Mouse (Mus musculus) heart, postnatal 4 days (tissue): ENCODE results near the gene Arhgef12. TPM values are rescaled to one million over a fixed set of nuclear protein-coding genes. Genes with fewer than 3 reads are reported as not detected.
A peak's percentile ranks its signal among the peaks of the same experiment; 100 is the strongest.

Experiments
- DNase-seq: peaks from one replicate; pipeline ENCODE4 v3.0.0; 2021
- total RNA-seq, 2 experiments: library from RNA; stranded (reverse); gene quantifications; 2 replicates each; pipeline ENCODE4 v1.2.3; 2021

Arhgef12 gene
- total RNA-seq, 2 experiments from 2014 or later: 139 to 150 TPM

DNA sequence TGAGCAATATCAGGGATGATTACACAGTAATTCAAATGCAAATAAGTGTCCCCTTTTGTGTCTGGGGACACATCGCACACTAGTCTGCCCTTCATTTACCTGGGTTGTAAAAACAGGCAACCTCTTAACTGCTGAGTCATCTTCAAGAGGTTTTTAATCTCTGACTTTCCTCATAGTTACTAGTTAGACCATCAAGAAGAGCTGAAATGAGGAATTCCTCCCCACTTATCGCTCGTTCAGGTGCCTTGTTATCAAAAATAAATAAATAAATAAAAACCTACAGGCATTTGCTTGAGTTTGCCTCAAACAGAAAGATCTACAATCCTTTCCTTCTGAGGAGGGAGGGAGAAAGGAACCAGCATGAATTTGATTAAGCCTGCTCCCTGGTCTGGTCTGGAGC lies 1.7 kb upstream of the Arhgef12 start:
- DNase-seq: no peak

DNA sequence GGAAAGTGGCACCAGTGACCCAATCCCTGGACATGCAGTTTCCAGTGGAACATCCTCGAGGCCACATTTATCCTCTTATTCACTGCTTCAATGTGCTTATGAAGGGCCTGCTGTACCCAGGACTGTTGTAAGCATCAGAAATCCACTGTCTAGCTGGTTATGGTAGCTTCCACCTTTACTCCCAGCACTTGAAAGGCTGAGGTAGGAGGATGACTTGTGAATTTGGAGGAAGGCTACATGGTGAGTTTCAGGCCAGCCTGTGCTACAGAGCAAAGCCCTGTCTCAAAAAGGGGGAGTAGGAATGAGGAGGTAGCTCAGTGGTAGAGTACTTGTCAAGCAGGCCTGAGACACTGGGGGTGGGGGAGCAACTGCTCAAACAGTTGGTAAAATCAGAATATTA lies 1.0 kb upstream of the Arhgef12 start:
- DNase-seq: no peak

DNA sequence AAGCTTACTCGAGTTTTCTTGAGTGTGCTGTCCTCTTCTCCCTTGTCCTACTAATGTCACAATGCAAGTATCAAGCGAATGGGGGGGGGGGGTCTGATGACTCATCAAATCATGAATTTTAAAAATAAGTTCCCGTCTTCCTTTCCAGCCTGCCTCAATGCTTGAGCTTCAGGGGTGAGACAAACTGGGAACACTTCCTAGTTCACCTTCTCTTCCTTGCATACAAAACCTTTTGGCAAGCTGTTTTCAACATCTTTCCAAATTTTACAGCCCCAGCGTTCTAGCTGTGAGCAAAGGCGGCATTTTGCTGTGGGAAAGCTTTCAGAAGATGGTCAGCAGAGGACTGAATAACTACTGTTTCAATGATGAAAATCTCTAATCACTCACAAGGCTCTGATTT lies 516 bp upstream of the Arhgef12 start:
- DNase-seq: no peak

DNA sequence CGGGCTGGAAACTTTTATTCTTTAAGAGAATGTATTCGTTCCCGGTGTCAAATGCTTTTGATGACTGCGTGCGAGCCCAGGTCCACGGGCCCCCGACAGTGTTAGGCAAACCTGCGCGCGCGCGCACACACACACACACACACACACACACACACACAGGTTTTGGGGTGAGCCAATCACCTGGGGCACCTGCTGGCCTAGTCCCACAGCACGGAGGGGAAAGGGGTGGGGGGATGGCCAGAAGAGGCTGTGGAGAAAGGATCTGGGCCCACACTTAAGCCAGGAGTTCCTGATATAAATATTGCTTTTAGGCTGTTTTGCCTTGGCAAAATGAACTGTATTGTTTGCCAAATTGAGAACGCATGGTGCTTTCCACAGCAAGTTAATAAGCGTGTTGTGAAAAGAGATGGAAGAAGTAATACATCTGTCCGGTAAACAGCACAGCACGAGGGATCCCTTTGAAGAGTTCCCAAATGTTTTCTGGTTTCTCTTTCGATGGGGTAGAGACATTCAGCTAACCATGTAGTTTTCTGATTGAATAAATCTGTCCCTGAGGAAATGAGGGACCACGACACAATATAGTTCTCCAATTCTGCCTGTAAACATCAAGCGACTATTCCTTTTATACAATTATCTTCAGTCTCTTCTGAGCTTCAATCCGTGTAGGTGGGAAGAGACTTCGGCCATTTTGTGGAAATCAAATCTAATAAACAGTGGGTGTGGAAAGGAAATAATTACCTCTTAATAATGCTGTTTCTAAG lies 433 bp downstream of the Arhgef12 start:
- DNase-seq: peak; percentile 54

DNA sequence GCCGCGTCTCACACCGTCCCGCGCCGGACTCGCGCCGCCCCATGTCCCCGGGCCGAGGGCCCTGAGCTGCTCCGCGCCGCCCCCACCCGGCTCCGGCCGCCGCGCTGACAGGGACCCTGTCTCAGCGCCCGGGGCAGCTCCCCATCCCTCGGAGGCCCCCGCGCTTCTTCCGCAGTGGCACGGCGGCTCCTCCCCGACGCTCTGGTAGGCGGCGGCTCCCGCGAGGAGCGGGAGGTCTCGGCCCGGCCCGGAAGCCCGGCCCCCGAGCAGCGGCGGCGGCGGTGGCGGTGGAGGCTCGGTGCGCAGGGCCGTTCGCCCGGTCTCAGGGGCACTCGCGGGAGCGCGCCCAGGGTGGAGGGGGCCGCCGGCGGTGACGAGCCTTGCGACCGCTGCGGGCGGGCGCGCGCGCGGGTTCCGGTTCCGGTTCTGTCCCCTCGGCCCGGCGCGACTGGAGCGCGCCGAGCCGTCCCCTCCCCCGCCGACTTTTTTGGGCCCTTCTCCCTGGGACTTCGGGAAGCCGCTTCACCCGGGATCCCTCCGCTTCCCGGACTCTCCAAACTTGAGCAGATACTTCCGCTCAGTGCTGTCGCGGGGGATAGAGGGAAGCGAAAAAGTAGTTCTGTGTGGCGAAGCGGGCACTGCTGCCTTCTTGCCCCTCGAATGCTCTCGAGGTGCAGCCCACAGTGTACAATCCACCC lies 1.2 kb downstream of the Arhgef12 start:
- DNase-seq: peak; percentile 96

DNA sequence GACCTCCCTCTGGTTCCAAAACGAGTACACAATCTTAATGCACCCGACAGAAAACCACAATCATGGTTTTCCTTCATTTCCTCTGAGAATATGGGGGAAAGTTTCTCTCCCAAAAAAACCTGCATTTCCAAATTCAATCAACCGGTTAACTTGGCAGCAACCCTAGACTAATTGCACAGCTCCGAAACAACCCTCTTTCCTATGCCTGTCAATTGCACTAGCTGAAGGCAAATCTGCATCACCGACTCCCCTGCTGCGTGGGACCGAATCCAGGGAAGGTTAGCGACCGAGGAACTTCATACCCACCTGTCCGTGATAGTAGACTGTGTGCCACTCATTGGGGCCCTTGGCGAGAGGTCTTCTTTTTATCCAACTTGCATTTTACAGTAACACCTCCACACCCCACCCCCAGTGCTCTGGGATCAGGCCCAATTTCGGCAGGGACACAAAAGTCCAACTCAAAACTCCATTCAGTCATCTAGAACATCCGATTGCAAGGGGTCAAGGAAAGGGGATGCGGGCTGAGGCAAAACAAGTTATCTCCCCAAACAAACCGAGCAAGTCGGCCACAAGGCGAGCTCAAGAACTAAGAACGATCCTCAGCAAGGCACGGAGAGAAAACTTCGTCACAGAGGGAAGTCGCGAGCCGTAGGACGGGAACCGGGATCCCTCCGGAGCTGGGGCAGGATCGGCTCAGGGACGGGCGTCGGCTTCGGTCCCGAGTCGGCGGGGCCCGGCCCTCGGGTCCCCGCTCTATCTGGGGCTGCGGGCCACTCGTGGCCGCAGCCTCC lies 2.0 kb downstream of the Arhgef12 start:
- DNase-seq: peak; percentile 56

DNA sequence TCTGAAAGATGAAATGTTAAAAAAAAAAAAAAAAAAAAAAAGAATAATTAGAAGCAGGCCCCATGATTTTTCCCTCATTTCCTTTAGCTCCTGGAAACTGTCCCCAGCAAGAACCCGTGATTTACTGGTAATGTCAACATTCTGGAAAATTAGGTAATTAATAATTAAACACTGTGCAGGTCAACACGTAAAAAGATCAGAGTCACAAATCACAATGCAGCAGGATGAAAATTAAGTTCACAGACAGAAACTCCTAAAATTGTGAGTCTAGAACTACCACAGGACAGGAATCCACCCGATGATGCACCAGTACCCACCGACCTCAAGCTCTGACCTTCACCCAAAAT lies 2.5 kb downstream of the Arhgef12 start:
- no peak for DNase-seq

DNA sequence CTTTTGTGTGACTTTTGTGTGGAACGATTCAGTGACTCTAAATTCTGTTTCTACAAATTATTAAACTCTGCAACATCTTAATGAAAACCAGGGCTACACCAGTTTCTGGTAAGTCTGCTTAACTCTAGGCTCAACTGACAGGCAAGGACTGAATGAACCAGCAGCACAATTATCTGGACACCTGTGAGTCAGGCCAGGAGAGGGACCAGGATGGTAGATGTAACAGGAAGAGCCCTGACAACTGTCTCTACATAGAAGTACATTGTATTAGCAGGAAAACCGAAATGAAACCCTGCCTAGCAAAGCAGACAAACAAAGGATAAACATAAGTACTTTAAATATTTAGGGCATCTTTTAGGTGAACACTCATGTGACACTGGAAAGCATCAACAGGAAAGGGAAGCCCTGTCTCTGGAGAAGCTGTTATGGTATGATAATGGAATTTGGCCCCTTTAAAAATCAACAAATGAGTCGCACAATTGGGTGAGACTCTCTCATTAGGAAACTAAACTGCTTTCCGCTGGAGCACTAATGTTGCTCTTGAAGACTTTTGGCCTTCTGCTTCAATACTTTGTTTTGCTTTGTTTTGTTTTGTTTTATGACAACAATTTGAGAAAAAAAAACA lies 3.3 kb downstream of the Arhgef12 start:
- no peak for DNase-seq

DNA sequence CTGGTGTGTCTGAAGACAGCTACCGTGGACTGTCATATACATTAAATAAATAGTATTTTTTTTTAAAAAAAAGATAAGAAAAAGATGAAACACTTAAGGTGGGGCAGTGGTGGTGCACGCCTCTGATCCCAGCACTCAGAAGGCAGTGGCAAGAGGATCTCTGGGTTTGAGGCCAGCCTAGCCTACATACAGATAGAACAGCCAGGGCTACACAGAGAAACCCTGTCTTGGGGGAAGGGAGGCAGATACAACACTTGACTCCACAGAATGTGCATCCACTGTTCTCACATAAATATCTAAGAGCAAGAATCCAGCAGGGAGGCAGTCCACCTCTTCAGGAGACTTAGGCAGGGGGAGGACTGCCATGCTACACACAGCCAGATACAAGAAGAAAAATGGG lies 4.1 kb downstream of the Arhgef12 start:
- no peak for DNase-seq

DNA sequence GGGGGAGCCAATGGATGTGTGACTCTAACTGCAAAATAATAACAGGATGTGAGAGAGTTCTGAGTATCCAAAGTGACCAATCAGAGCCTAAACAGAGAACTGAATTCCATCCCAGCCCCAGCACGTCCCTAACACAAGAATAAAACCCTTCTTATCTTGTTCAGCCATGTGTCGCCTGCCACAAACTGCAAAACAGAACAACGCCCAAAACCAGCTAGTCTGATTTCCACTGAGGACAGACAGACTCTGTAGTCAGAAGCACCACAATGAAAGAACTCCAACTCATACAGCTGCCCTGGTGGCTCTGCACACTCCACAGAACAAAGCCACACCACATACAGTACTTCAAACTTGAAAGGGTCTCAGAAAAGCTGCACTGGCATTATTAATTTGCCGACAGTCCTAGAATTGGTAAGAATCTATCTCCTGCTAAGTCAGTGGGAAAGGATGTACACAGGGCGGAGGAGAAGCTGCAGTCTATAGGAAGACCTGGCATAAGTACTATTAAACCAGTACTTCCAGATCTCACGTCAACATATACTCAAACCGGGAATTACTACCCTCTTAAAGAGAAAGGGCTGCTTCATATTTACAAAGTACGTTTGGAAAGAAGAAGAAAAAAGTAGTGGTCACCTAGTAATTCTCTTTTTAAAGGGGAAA lies 5.0 kb downstream of the Arhgef12 start:
- DNase-seq: peak; percentile 19

DNA sequence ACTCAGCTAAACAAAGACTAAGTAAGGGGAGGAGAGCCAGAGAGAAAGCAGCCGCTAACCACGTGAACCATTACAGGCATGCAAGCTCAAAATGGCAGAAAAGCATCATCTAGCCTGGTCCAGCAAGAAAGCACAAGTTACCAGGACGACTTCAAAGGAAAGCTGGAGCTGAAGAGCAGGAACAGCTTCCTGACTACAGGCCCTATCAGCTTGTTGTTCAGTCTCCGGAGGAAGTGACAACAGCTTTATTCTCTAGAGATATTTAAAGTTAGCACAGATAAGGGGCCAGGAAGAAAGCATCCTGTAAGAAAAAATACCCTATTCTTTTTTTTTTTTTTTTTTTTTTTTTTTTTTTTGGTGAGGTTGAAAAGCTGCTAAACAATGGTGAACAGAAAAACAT lies 8.1 kb downstream of the Arhgef12 start:
- no peak for DNase-seq

DNA sequence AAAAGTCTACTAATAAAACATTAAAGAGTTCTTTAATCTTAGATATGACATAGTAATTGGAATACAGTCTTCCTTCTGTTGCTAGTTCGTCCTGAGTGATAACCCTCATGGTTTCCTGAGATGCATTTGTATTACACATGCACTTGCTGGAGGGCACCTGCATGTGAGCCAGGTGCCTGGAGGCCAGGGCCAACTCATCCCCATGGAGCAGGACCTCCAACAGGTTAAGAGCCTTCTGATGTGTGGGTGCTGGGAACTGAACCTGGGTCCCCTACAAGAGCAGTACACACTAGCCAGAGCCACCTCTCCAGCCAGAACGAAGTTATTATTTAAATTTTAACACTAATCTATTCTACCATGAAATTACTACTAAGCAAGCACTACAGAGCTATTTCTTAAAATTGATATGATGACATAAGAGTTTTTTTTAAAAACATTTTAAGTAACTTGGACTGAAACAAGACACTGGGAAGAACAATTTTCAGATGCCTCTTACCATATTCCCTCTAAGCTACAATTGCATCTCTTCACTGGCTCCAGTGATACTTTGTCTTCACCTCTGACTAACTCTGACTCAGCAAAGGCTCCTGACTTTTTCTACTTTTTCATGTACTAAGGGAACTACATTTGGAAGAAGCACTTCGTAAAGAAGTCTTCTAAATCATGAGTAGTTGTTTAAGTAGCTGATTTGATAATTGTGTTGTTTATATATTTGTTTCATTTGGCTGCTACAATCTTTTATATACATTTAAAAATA lies 9.1 kb downstream of the Arhgef12 start:
- DNase-seq: no peak

DNA sequence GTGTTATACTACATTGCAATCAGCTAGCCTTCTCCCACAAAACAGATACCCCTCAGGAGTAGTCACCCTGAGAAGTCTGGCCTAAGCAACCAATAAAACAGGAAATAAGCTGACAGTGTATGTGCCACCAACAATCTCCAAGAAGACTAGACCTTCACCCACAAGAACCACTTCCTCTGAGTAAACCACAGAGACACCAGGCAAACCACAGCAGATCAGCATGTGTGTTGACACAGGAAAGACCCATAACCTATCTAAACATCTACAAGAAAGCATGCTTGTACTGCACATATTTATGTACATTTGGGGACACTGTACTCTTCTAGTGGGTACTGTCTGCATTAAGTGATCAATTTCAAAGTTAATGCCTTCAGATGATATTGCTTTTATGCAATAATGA lies 10.7 kb downstream of the Arhgef12 start:
- DNase-seq: no peak

DNA sequence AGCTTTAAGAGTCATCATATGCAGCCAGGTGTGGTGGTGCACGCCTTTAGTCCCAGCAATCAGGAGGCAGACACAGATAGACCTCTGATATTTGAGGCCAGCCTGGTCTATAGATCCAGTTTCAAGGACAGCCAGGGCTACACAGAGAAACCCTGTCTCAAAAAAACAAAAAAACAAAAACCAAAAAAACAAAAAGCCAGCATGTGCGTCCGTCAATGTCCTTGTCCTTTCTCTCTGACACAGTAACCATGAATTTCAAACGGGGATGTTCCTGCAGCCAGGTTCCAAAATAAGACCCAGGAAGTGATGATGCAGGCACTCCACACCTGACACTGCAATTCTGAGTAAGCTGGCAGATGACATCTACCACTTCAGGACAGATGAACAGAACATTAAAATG lies 12.2 kb downstream of the Arhgef12 start:
- no peak for DNase-seq

DNA sequence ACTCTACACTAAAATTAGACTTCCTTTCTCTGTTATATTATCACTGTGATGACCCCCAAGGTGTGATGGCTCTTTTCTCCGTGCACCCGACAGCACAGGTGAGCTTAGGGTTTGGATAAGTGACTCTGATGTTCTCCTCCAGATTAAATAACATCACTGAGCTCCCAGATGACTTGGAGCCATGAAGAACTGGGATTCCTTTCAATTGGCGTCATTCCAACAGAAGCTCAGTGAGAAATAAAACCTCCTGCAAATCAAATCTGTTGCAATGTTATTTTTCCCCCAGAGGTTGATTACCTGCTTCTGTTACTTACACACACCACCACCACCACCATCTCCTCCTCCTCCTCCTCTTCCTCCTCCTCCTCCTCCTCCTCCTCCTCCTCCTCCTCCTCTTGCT lies 13.2 kb downstream of the Arhgef12 start:
- DNase-seq: no peak

DNA sequence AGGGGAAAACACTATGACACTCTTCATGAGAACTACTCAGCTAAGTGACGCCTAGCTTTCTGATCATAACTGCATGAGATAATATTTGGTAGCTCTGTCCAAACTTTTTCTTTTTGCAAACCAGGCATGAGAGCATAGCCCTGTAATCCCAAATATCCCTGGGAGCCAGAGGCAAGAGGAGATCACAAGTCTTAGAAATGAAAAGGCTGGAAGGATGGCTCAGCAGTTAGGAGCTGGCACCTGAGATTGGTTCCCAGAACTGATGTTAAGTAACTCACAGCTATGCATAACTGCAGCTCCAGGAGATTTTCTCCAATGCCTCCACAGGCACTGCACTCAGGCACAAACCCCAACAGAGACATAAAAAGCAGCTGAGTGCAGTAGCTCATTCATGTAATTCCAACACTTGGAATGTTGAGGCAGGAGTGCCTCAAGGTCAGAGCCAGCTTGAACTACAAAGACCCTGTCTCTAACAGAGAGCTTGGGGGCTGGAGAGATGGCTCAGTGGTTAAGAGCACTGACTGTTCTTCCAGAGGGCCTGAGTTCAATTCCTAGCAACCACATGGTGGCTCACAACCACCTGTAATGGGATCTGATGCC lies 21.3 kb downstream of the Arhgef12 start:
- DNase-seq: no peak

DNA sequence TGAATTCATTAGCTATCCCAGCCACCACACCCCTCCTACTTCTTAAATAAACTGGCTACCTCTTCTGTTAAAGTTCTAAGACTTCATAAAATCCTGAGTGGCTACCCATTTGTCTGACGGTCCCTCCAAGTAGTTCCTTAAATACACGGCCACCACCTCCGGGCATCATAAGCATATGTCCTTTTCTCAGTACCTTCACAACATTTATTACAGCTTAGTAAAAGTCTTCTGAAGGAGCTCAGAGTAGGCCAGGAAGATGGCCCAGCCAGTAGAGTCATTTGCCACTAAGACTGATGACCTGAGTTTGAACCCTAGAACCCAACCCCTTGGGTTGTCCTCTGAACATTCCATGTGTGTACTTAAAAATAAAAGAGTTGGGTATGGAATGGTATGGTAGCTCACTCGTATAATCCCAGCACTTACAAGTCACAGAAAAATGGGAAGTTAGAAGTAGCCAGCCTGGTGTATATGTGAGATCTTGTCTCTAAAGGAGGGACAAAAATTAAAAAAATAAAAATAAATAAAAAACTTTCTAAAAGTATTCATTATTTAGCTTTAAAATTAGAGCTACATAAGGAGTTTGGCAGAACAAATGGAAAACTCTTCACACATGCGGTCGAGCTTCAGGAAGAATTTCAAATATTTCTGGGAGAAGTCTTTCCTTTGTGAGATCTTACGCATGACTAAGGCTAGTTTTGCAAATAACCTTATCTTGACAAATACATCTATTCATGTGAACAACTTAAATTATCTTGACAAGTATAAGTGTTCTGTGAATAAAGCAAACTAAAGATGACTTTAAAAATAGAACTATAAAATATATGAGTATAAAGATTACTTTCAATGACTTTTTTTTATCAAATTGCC lies 22.3 kb downstream of the Arhgef12 start:
- no peak for DNase-seq

DNA sequence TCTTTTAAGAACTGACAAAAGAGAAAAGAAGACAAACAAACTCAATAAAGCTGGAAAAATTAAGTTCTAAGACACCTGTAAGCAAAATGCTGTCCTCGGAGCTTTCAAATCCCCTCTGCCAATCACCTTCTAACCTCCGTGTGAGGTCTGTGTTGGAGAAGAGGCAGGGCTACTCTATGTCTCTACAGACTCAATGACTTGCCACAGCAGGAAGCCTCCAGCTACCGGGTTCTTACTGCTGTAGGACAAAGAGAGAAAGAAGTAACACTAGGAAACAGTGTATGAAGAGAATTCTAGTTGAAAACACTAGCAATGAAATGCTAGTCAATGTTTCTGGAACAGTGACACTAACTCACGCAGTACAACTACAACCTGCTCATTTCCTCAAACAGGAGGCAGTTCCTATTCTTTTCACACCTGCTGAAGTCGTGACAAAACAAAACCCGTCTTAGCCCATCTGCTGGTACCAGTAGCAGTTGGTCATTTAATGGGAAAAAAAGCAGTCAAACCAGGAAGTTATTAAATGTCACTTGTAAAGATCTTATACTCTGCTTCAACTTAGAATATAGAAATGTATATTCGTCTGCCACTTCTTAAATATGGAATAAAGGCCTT lies 23.5 kb downstream of the Arhgef12 start:
- no peak for DNase-seq

DNA sequence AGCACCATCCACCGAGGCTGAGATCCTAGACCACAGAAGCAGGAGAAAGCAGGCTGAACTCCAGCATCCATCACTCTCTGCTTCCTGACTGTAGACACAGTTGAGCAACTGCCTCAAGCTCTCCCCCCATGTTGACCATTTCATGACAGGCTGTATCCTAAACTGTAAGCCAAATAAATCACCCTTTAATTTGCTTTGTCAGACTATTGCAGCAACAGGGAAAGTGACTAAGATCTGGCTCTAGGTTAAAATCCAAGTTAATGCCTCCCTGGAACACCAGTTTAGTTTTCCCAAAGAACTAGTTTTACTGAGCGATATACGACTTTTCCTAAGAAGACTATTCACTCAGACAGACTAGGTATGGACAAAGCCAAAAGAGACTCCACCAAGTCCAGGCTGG lies 28.3 kb downstream of the Arhgef12 start:
- DNase-seq: no peak

DNA sequence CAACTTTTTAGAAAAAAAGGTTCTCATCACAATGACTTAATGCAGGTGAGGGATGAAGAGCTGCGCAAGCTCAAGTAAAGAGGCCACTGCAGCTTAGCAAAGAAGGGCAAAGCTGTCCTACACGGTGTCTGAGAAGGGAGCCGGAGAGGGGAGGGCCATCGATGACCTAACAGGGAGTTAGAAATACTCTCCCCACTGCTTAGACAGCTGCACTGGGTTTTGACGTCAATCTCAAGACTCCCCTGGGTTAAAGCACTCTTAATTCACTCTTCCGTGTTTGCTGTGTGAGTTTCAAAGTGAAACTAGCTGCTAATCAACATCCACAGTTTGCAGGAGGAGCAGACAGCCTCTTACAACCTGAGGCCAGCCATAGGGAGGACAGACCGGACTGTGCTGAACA lies 30.9 kb downstream of the Arhgef12 start:
- DNase-seq: no peak
